Mouse (Mus musculus) T-cell, adult 66 days (primary cell): ENCODE results near the gene Csn3. TPM values are rescaled to one million over a fixed set of nuclear protein-coding genes. Genes with fewer than 3 reads are reported as not detected.

Experiments used
- total RNA-seq, 2 experiments: library from RNA; stranded (reverse); gene quantifications; 3 replicates in 1 of 2; 4 replicates in 1 of 2; pipeline ENCODE4 v1.2.4; 2023

Csn3 gene
- not detected for total RNA-seq

GRCm38 (mm10) chr5:87925372-87925771 is at the start of gene Csn3:
Gene Csn3, plus strand, starts transcription at chr5:87925579.

DNA sequence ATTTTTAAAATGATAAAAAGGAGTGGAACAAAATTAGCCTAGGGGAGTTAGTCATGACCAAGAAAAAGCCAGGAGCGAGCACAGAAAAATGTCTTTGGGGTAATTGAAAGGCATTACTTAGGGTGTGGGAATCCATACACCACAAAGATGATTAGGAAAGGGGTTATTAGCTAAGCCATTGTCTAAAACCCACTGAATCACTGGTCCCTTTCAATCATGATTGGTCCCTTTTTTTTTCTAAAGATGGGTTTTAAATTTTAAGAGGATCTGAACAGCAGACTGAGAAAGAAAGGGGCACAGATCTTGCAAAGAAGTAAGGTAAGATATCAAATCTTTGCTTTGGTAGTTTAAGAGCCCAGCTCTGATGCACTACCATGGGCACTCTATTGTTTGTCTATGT is 40.6 kb upstream of the Csn3 start, which contains the start of gene Odam:
Gene Odam, plus strand, starts transcription at position 301 of the 400 bp plus-strand sequence.

DNA sequence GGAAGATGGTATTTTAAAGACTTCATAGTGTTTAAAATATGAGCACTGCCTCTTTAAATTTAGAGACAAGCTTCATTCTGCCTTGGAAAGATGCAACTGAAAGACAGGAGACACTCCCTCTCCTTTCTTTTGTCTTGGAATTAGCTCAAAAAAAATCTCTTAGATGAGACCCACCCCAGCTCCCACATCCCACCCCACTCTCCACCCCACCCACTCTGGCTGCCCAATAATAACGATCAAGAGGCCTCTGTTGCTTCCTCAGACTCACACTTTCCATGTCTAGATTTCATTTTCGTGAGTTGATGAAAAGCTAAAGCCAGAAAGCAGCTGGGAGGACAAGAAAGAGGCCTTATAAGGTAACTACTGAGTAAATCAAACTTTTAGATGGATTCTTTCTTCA is 43.8 kb downstream of the Csn3 start, which contains the start of the genes 2310003L06Rik and Gm28434:
Gene 2310003L06Rik, plus strand, starts transcription at position 259 of the 400 bp plus-strand sequence.
Gene Gm28434, plus strand, starts transcription at position 317 of the 400 bp plus-strand sequence.

GRCm38 (mm10) chr5:87979139-87979538 is 53.8 kb downstream of the Csn3 start, which contains the start of gene Cabs1:
Gene Cabs1, plus strand, starts transcription at chr5:87979439.

Other genes starting within 250 kb of the Csn3 start
- gene Csn2, start 225.9 kb upstream of the Csn3 start, total RNA-seq: not detected
- not detected for gene Csn1s2a, start 151.0 kb upstream of the Csn3 start, total RNA-seq
- not detected for gene Csn1s2b, start 117.5 kb upstream of the Csn3 start, total RNA-seq
- gene Prr27, start 99.9 kb upstream of the Csn3 start, total RNA-seq: not detected
- not detected for gene Odam, start 40.5 kb upstream of the Csn3 start, total RNA-seq
- gene 2310003L06Rik, start 43.9 kb downstream of the Csn3 start, total RNA-seq: not detected
- gene Gm28434, start 43.9 kb downstream of the Csn3 start, total RNA-seq: not detected
- not detected for gene Cabs1, start 53.9 kb downstream of the Csn3 start, total RNA-seq
- gene Smr3a, start 77.0 kb downstream of the Csn3 start, total RNA-seq: not detected
- not detected for gene Smr2, start 161.0 kb downstream of the Csn3 start, total RNA-seq
- not detected for gene Gm11116, start 186.0 kb downstream of the Csn3 start, total RNA-seq
- not detected for gene Gm11115, start 228.5 kb downstream of the Csn3 start, total RNA-seq